Mouse (Mus musculus) gastrocnemius, adult 2 months (tissue): ENCODE measurements around the gene Zfp800. TPM values are rescaled to one million over a fixed set of nuclear protein-coding genes. Genes with fewer than 3 reads are reported as not detected.
A peak's percentile ranks its signal among the peaks of the same experiment; 100 is the strongest.

Experiments
- DNase-seq: peaks from one replicate; pipeline ENCODE4 v3.0.0; 2022
- H3K27ac ChIP-seq: fragments of 200-600 bp; 2 replicates; pipeline ENCODE4 v1.8.1; 2022; ENCODE audit warnings: mild to moderate bottlenecking
- H3K4me3 ChIP-seq: fragments of 200-600 bp; 2 replicates; pipeline ENCODE4 v1.8.1; 2022; ENCODE audit warnings: mild to moderate bottlenecking, moderate library complexity
- CTCF ChIP-seq: fragments of 200-600 bp; IDR thresholded peaks from 2 replicates; pipeline ENCODE4 v1.8.1; 2022; ENCODE audit warnings: antibody characterized with exemption, mild to moderate bottlenecking, moderate library complexity
- intact Hi-C: fragments of 180-260 bp; cut with DNase I; formaldehyde crosslinking; loops from one replicate; pipeline ENCODE4 v1.15.1; 2025
- total RNA-seq, 2 experiments: library from RNA; stranded (reverse); gene quantifications; 2 replicates each; pipeline ENCODE4 v1.2.3; 2021

Zfp800 gene
- total RNA-seq, 2 experiments from 2014 or later, result 6.0 to 7.4 TPM

GRCm38 (mm10) chr6:28214658-28215267 lies 183.0 kb downstream of the Zfp800 start:
- H3K27ac ChIP-seq, result peak overlapping the region; percentile 78
- H3K4me3 ChIP-seq, result peak overlapping the region; percentile 83
- no peak for TF ChIP-seq CTCF
- intact Hi-C loops, result loop anchor here (2.0 kb wide), 1 partner anchor 48 kb away; no protein-coding TSS in a partner anchor
- no peak for DNase-seq

GRCm38 (mm10) chr6:28203454-28203853 lies 194.4 kb downstream of the Zfp800 start:
- Histone ChIP-seq H3K27ac (no peak overlapping the region), H3K4me3 (no peak overlapping the region)
- DNase-seq, result no peak
- intact Hi-C loops, result no loop called here
- TF ChIP-seq CTCF, result no peak

GRCm38 (mm10) chr6:28202833-28203232 lies 195.0 kb downstream of the Zfp800 start:
- Histone ChIP-seq H3K4me3 (no peak overlapping the region), H3K27ac (no peak overlapping the region)
- DNase-seq, result no peak
- intact Hi-C loops, result no loop called here
- TF ChIP-seq CTCF, result no peak

- H3K27ac ChIP-seq, result no peak overlapping the region
- no peak for TF ChIP-seq CTCF
- no peak for DNase-seq
- H3K4me3 ChIP-seq, result no peak overlapping the region
- intact Hi-C loops, result no loop called here
These were observed 203.9 kb downstream of the Zfp800 start for GRCm38 (mm10) chr6:28193901-28194300.

- intact Hi-C loops, result no loop called here
- DNase-seq, result no peak
- Histone ChIP-seq H3K27ac (no peak overlapping the region), H3K4me3 (no peak overlapping the region)
- no peak for TF ChIP-seq CTCF
These were observed 205.9 kb downstream of the Zfp800 start for GRCm38 (mm10) chr6:28191935-28192334.

Other genes starting within 250 kb of the Zfp800 start
- gene Arf5, start 25.6 kb upstream of the Zfp800 start, total RNA-seq, result 10 to 100 TPM; 75.7 to 82.4 TPM
- not detected for gene Fscn3, start 29.8 kb upstream of the Zfp800 start, total RNA-seq
- 1 to 10 TPM; 5.8 to 7.9 TPM for gene Gcc1, start 30.4 kb upstream of the Zfp800 start, total RNA-seq
- gene Pax4, start 51.3 kb upstream of the Zfp800 start, total RNA-seq, result not detected
- gene Snd1, start 77.1 kb upstream of the Zfp800 start, total RNA-seq, result 10 to 100 TPM; 40.4 to 41.0 TPM